Mouse (Mus musculus) heart, embryonic 16.5 days (tissue): ENCODE measurements at regions not wholly inside any gene's neighbourhood (a gene's known extent, or its start where the extent isn't known, plus 50 kb on each side); places are given as distances from the start of the nearest gene placed in this dataset.

Experiments
- ATAC-seq: fragments of 200-750 bp; cut with Nextera tagmentation; replicated peaks from 2 replicates; pipeline ENCODE4 v1.8.0; 2017; ENCODE audit warnings: moderate number of reproducible peaks; ENCODE audit not compliant: insufficient read depth, low FRiP score; ENCODE audit errors: extremely low read depth
- H3K27ac ChIP-seq: fragments of 300-500 bp; sonication (generic); 2 replicates; pipeline ENCODE4 v1.5.1; 2014; ENCODE audit warnings: mild to moderate bottlenecking, low read length, control low read depth, moderate library complexity
- H3K27me3 ChIP-seq: fragments of 300-500 bp; sonication (generic); 2 replicates; pipeline ENCODE4 v1.6.1; 2014; ENCODE audit warnings: low read length, mixed read lengths; ENCODE audit not compliant: control insufficient read depth, insufficient read depth
- H3K36me3 ChIP-seq: fragments of 300-500 bp; sonication (generic); 2 replicates; pipeline ENCODE4 v1.6.1; 2014; ENCODE audit not compliant: control insufficient read depth, insufficient read depth
- H3K4me1 ChIP-seq: fragments of 300-500 bp; sonication (generic); 2 replicates; pipeline ENCODE4 v1.6.1; 2014; ENCODE audit warnings: low read length, mixed read lengths; ENCODE audit not compliant: control insufficient read depth, insufficient read depth
- H3K4me2 ChIP-seq: fragments of 300-500 bp; sonication (generic); 2 replicates; pipeline ENCODE4 v1.6.1; 2014; ENCODE audit warnings: low read depth, mild to moderate bottlenecking, control low read depth, low read length
- H3K4me3 ChIP-seq: fragments of 300-500 bp; sonication (generic); 2 replicates; pipeline ENCODE4 v1.5.1; 2014; ENCODE audit warnings: mild to moderate bottlenecking, control low read depth, low read length
- H3K9ac ChIP-seq: fragments of 300-500 bp; sonication (generic); 2 replicates; pipeline ENCODE4 v1.6.1; 2014; ENCODE audit warnings: low read length, control low read depth
- H3K9me3 ChIP-seq: fragments of 300-500 bp; sonication (generic); replicated peaks from 2 replicates; pipeline ENCODE4 v1.6.1; 2016; ENCODE audit warnings: low read length; ENCODE audit not compliant: control insufficient read depth
- WGBS: fragments of 180-500 bp; shearing (Covaris S2); extraction: QIAGEN DNeasy Blood & Tissue Kit; methylation state at CpG from one replicate; pipeline ENCODE4 v1.1.7; 2014; 5-methylcytosine and 5-hydroxymethylcytosine counted together

DNA sequence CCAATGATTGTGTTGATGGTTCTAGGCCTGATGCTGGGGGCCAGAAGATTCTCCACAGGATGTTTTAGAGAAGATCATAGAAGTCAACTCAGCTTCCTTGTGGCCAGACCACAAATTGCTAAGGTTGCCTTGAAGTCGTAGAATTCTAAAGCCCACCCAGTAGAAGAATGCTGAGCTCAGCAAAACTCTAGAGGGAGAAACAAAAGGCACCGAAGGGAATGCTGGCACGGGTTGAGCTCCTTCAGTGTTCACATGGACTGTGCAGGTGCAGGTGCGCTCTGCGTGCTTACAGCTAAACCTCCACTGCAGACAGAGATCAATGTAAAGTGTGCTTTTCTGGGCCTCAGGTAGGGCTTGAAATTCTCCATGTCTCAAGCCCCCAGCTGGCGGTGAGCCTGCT is 186.9 kb upstream of the Map3k1 start:
- 0 out of 2 replicates have a peak, but pooled peaks cover 2% of the 10 kb centered on the region for H3K9me3 ChIP-seq
- no peaks in the 10 kb centered on the region for H3K36me3 ChIP-seq
- H3K4me2 ChIP-seq: no peak overlapping the region
- H3K4me1 ChIP-seq: peaks cover 6% of the 10 kb centered on the region
- H3K4me3 ChIP-seq: no peak overlapping the region
- WGBS: 78% methylated on average over 6 of the region's 6 CpGs
- no peak overlapping the region for H3K9ac ChIP-seq
- no peak overlapping the region for H3K27ac ChIP-seq
- H3K27me3 ChIP-seq: no peaks in the 10 kb centered on the region; the same call in 1 of the 2 replicates
- no peak for ATAC-seq

DNA sequence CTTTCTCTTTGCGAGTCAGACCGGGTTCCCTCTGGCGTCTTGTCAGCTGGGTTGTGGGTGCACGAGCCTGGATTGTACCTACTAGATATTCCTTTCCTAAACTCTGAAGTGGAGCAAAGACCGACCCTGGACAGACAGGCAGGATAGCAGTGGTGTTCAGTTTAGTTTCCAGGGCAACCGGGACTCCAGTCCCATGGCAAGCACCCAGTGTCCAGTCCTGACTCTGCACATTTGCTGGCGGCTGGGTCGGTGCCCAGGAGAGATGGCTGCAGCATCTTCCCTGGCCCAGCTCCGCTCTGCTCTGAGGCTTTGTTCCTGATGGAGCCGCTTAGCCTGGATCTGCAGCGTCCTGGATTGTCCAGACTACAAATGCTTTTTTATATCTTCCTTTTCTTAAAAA is 188.1 kb upstream of the Map3k1 start:
- H3K9ac ChIP-seq: no peak overlapping the region
- no peak for ATAC-seq
- H3K27me3 ChIP-seq: no peaks in the 10 kb centered on the region; the same call in 1 of the 2 replicates
- no peak overlapping the region for H3K4me2 ChIP-seq
- 0 out of 2 replicates have a peak, but pooled peaks cover 2% of the 10 kb centered on the region for H3K9me3 ChIP-seq
- WGBS: 60% methylated on average over 11 of the region's 11 CpGs
- no peaks in the 10 kb centered on the region for H3K36me3 ChIP-seq
- H3K4me3 ChIP-seq: no peak overlapping the region
- H3K27ac ChIP-seq: no peak overlapping the region
- peaks cover 3% of the 10 kb centered on the region; the same call in 1 of the 2 replicates for H3K4me1 ChIP-seq

- Histone ChIP-seq H3K27me3 (no peaks in the 10 kb centered on the region; the same call in 1 of the 2 replicates), H3K27ac (no peak overlapping the region), H3K9ac (no peak overlapping the region), H3K36me3 (no peaks in the 10 kb centered on the region), H3K4me3 (no peak overlapping the region), H3K9me3 (0 out of 2 replicates have a peak, but pooled peaks cover 2% of the 10 kb centered on the region), H3K4me1 (peaks cover 15% of the 10 kb centered on the region), H3K4me2 (no peak overlapping the region)
- 78% methylated on average over 11 of the region's 11 CpGs for WGBS
- no peak for ATAC-seq
These were observed 189.5 kb upstream of the Map3k1 start for GRCm38 (mm10) chr13:111997980-111998945.

- H3K9me3 ChIP-seq: no peaks in the 10 kb centered on the region
- H3K36me3 ChIP-seq: no peaks in the 10 kb centered on the region
- H3K9ac ChIP-seq: no peak overlapping the region
- no peak overlapping the region for H3K27ac ChIP-seq
- H3K4me3 ChIP-seq: no peak overlapping the region
- 91% methylated on average over 6 of the region's 6 CpGs for WGBS
- H3K27me3 ChIP-seq: no peaks in the 10 kb centered on the region
- no peak for ATAC-seq
- peaks cover 18% of the 10 kb centered on the region for H3K4me1 ChIP-seq
- H3K4me2 ChIP-seq: no peak overlapping the region
These were observed 191.0 kb upstream of the Map3k1 start for GRCm38 (mm10) chr13:111999647-112000292.

GRCm38 (mm10) chr13:112000293-112000665 is 191.5 kb upstream of the Map3k1 start:
- no peak for ATAC-seq
- no peaks in the 10 kb centered on the region for H3K27me3 ChIP-seq
- H3K9ac ChIP-seq: no peak overlapping the region
- no peaks in the 10 kb centered on the region for H3K36me3 ChIP-seq
- H3K4me3 ChIP-seq: no peak overlapping the region
- H3K9me3 ChIP-seq: no peaks in the 10 kb centered on the region
- WGBS: 71% methylated on average over 6 of the region's 6 CpGs
- H3K27ac ChIP-seq: peak overlapping the region; percentile 30; the same call in 1 of the 2 replicates
- H3K4me2 ChIP-seq: no peak overlapping the region
- H3K4me1 ChIP-seq: peaks cover 18% of the 10 kb centered on the region

DNA sequence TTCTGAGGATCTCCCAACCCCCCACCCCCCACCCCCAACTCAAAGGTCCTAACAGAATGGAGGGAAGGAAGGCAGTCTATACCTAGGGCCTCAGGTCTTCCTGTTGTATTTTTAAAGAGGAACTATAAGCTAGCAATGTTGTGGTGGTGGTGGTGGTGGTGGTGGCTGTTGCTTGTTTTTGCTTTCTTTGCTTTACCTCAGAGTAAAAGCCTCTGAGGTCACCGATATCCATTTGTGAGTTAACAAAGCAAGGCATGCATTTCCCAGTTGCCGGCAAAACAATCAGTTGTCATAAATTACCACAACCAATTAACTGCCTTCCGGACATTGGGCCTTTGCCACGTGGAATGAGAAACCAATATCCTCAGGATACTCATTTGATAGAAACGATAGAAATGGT is 191.9 kb upstream of the Map3k1 start:
- Histone ChIP-seq H3K4me3 (no peak overlapping the region), H3K9ac (no peak overlapping the region), H3K36me3 (no peaks in the 10 kb centered on the region), H3K4me1 (peaks cover 18% of the 10 kb centered on the region), H3K9me3 (no peaks in the 10 kb centered on the region), H3K27me3 (no peaks in the 10 kb centered on the region), H3K4me2 (no peak overlapping the region), H3K27ac (peak overlapping the region; percentile 30)
- WGBS: 71% methylated on average over 5 of the region's 5 CpGs
- ATAC-seq: no peak

GRCm38 (mm10) chr13:112001155-112002025 is 192.6 kb upstream of the Map3k1 start:
- Histone ChIP-seq H3K36me3 (no peaks in the 10 kb centered on the region), H3K4me2 (0 out of 2 replicates have a peak overlapping the region, but pooled peaks have one; percentile 24), H3K9me3 (no peaks in the 10 kb centered on the region), H3K27ac (peak overlapping the region; percentile 80), H3K4me3 (no peak overlapping the region), H3K9ac (no peak overlapping the region), H3K27me3 (no peaks in the 10 kb centered on the region), H3K4me1 (peaks cover 18% of the 10 kb centered on the region)
- 46% methylated on average over 20 of the region's 20 CpGs for WGBS
- ATAC-seq: peak; percentile 72

GRCm38 (mm10) chr13:112002661-112003347 is 194.0 kb upstream of the Map3k1 start:
- Histone ChIP-seq H3K36me3 (no peaks in the 10 kb centered on the region), H3K9me3 (no peaks in the 10 kb centered on the region), H3K4me3 (no peak overlapping the region), H3K27ac (peak overlapping the region; percentile 80), H3K27me3 (no peaks in the 10 kb centered on the region), H3K4me1 (peaks cover 18% of the 10 kb centered on the region), H3K9ac (no peak overlapping the region), H3K4me2 (peak overlapping the region; percentile 8; the same call in 1 of the 2 replicates)
- 21% methylated on average over 15 of the region's 15 CpGs for WGBS
- ATAC-seq: peak; percentile 67
